ENCODE assay signal across 24 mouse cellular contexts in genomic region chr2:180830607-180831006, GRCm38 (mm10). TPM values are rescaled to one million over a fixed set of nuclear protein-coding genes. Genes with fewer than 3 reads are reported as not detected.
A peak's percentile ranks its signal among the peaks of the same experiment; 100 is the strongest.
DNase-seq lines count a peak whose midpoint lies in the region; TF ChIP-seq lines count a peak whose summit lies in the region.
"Had no signal": no experiment of that assay in that cellular context is flagged by ENCODE, and none has a peak within 500 bp of the region (broad histone marks: within the 10 kb centered on the region; RNA-seq: fewer than 3 reads in every experiment).

No protein-coding gene starts in this region.

- no peaks in the 10 kb centered on the region for H3K4me1 ChIP-seq in CH12.LX (ENCODE audit: control insufficient read depth in 1 of 2, insufficient read depth in 2 of 2)
- peaks cover 31% of the 10 kb centered on the region for H3K4me1 ChIP-seq in olfactory bulb, adult 2 months (ENCODE audit: control insufficient read depth, insufficient read depth, low read length)
- H3K4me1 ChIP-seq: embryonic facial prominence, embryonic 13.5 days; embryonic facial prominence, embryonic 15.5 days had no signal

- intact Hi-C loops in left cerebral cortex, adult 2 months (cut with DNase I), result no loop called here

- TF ChIP-seq POLR2A in CH12.LX (IDR thresholded peaks at IDR 0.05; ENCODE audit: low read depth, low read length), result no peak
- no peak for TF ChIP-seq POLR2A in olfactory bulb, adult 2 months (IDR thresholded peaks at IDR 0.05; ENCODE audit: insufficient read depth, low read depth, low read length)

- no peaks in the 10 kb centered on the region for H3K36me3 ChIP-seq in CH12.LX (replicated peaks in 1 of 2; ENCODE audit: control insufficient read depth in 1 of 2, insufficient read depth in 1 of 2, low read length in 1 of 2)
- H3K36me3 ChIP-seq: embryonic facial prominence, embryonic 13.5 days; embryonic facial prominence, embryonic 15.5 days; forebrain, embryonic 10.5 days; forebrain, embryonic 12.5 days; G1E had no signal

- WGBS in olfactory bulb, adult 2 months, result 32% methylated on average over 2 of the region's 2 CpGs

- no peak overlapping the region for H3K9ac ChIP-seq in CH12.LX (ENCODE audit: insufficient read depth, low read depth)
- H3K9ac ChIP-seq: embryonic facial prominence, embryonic 13.5 days; embryonic facial prominence, embryonic 15.5 days; forebrain, embryonic 12.5 days had no signal

- no peak for DNase-seq in left cerebral cortex, adult 2 months (ENCODE audit: extremely low spot score in 1 of 2, low spot score in 2 of 2)
- DNase-seq in left cerebral cortex, adult 11 months (ENCODE audit: low spot score), result no peak
- no peak for DNase-seq in CH12.LX (ENCODE audit: extremely low read depth)
- DNase-seq in retina, embryonic 14.5 days (ENCODE audit: low spot score), result no peak
- DNase-seq: adrenal gland, adult 8-10 months; adrenal gland, postnatal 14 days; adrenal gland, postnatal 36 days; cerebellum, adult 11-12 months; cerebellum, adult 2 months; cerebellum, adult 9-10 months; cerebellum, postnatal 14 days; cerebellum, postnatal 36 days; embryo, embryonic 11 days had no signal

- H3K27ac ChIP-seq in left cerebral cortex, adult 2 months, result peak overlapping the region; percentile 10; the same call in 1 of the 2 replicates
- H3K27ac ChIP-seq in CH12.LX (ENCODE audit: insufficient read depth, low read depth), result no peak overlapping the region
- H3K27ac ChIP-seq in olfactory bulb, adult 2 months (ENCODE audit: insufficient read depth, low read depth, low read length), result 0 out of 2 replicates have a peak overlapping the region, but pooled peaks have one; percentile 16
- H3K27ac ChIP-seq: embryonic facial prominence, embryonic 13.5 days; embryonic facial prominence, embryonic 15.5 days; forebrain, embryonic 10.5 days; forebrain, embryonic 12.5 days had no signal

- no peak for TF ChIP-seq RAD21 in CH12.LX (IDR thresholded peaks at IDR 0.05; ENCODE audit: low read depth, low read length)

- H3K79me2 ChIP-seq in CH12.LX (replicated peaks; ENCODE audit: control insufficient read depth, extremely low read depth, insufficient read depth, poor library complexity, severe bottlenecking), result no peaks in the 10 kb centered on the region

- no peak overlapping the region for H3K4me3 ChIP-seq in left cerebral cortex, adult 2 months
- H3K4me3 ChIP-seq in CH12.LX (replicated peaks in 1 of 3; ENCODE audit: low read depth in 2 of 3, low read length in 2 of 3, poor library complexity in 1 of 3), result no peak overlapping the region
- H3K4me3 ChIP-seq in olfactory bulb, adult 2 months (ENCODE audit: insufficient read depth, low read depth, low read length), result no peak overlapping the region
- H3K4me3 ChIP-seq: embryonic facial prominence, embryonic 13.5 days; embryonic facial prominence, embryonic 15.5 days; erythroblast, embryonic 14.5 days; forebrain, embryonic 10.5 days; forebrain, embryonic 12.5 days had no signal

- no peak overlapping the region for H3K4me2 ChIP-seq in CH12.LX (ENCODE audit: insufficient read depth, low read depth, poor library complexity, severe bottlenecking)
- H3K4me2 ChIP-seq: embryonic facial prominence, embryonic 13.5 days; embryonic facial prominence, embryonic 15.5 days; forebrain, embryonic 12.5 days had no signal

- no peak for TF ChIP-seq EP300 in CH12.LX (IDR thresholded peaks at IDR 0.05; ENCODE audit: low read length)

- dilution Hi-C loops in CH12.LX (cut with MboI; ENCODE audit: extremely low pct_ligation_motif_present, extremely low pct_unique_long_range_greater_than_20kb, low sequenced_read_pairs), result no loop called here

- peaks cover 86% of the 10 kb centered on the region for H3K27me3 ChIP-seq in CH12.LX (replicated peaks)
- H3K27me3 ChIP-seq: embryonic facial prominence, embryonic 13.5 days; embryonic facial prominence, embryonic 15.5 days; forebrain, embryonic 12.5 days had no signal

- no peak for TF ChIP-seq CTCF in left cerebral cortex, adult 2 months (IDR thresholded peaks at IDR 0.05)
- no peak for TF ChIP-seq CTCF in CH12.LX (conservative IDR thresholded peaks at IDR 0.05 in 1 of 2, IDR thresholded peaks at IDR 0.05 in 1 of 2; ENCODE audit: low read depth in 2 of 2, low read length in 2 of 2)
- TF ChIP-seq CTCF in olfactory bulb, adult 2 months (IDR thresholded peaks at IDR 0.05; ENCODE audit: insufficient read depth, low read depth, low read length), result no peak

- in situ Hi-C loops in CH12.LX (cut with MboI; ENCODE audit: low pct_ligation_motif_present, low pct_unique_long_range_greater_than_20kb, low sequenced_read_pairs), result no loop called here

- peaks cover 7% of the 10 kb centered on the region for H3K9me3 ChIP-seq in CH12.LX (replicated peaks; ENCODE audit: low read length)
- H3K9me3 ChIP-seq: embryonic facial prominence, embryonic 13.5 days; embryonic facial prominence, embryonic 15.5 days; forebrain, embryonic 10.5 days; forebrain, embryonic 12.5 days; G1E had no signal

TF ChIP-seq in CH12.LX, 34 proteins besides CTCF, POLR2A, EP300 and RAD21:
- TF ChIP-seq E2F4 (IDR thresholded peaks at IDR 0.05; ENCODE audit: insufficient replicate concordance, low read depth, low read length) (no peak), BHLHE40 (IDR thresholded peaks at IDR 0.05; ENCODE audit: low read depth, low read length) (peak; percentile 11; the same call in 1 of the 2 replicates), CHD2 (IDR thresholded peaks at IDR 0.05; ENCODE audit: low read length) (no peak), ETS1 (conservative IDR thresholded peaks at IDR 0.05; ENCODE audit: low read depth, low read length) (no peak), MXI1 (IDR thresholded peaks at IDR 0.05; ENCODE audit: low read depth, low read length) (no peak)

RNA-seq across cellular contexts. Expression of gene Bhlhe23, which starts 53.9 kb away (rescaled TPM):
- total RNA-seq in left cerebral cortex, adult 2 months (2021), result not detected
- total RNA-seq in CH12.LX (2012; rRNA removed), result not detected in 2 replicates
- total RNA-seq in CH12.LX (2014; rRNA removed), result not detected in 2 replicates
- polyA plus RNA-seq in CH12.LX (2012; ENCODE audit: insufficient read length, low read depth), result not detected in 2 replicates
- polyA plus RNA-seq in olfactory bulb, adult 2 months (2012; ENCODE audit: insufficient read depth, insufficient read length, low replicate concordance, missing spikeins), result not detected in 2 replicates
- total RNA-seq: adrenal gland, adult 18-20 months; adrenal gland, adult 8-10 months; adrenal gland, postnatal 14 days; adrenal gland, postnatal 36 days; common myeloid progenitor, adult 5-6 weeks had no signal
- polyA plus RNA-seq: activated CD4-positive, CD25-positive, alpha-beta regulatory T cell, adult 4 months; cerebellum, adult 2 months; embryonic facial prominence, embryonic 13.5 days; embryonic facial prominence, embryonic 15.5 days; erythroblast, embryonic 14.5 days; G1E; Patski had no signal
